Mouse (Mus musculus): ENCODE measurements around the gene Mapk11.
A peak's percentile ranks its signal among the peaks of the same experiment; 100 is the strongest.

Mapk11 gene

GRCm38 (mm10) chr15:89149271-89150040 lies at the start of gene Mapk11:
TSS of gene Mapk11 (minus strand) at chr15:89149628.
- DNase-seq (ENCODE audit: low read depth, low spot score) = no peak

GRCm38 (mm10) chr15:89197056-89197455 lies 47.6 kb upstream of the Mapk11 start:
- DNase-seq (ENCODE audit: low read depth, low spot score) = no peak

GRCm38 (mm10) chr15:89196313-89196706 lies 46.9 kb upstream of the Mapk11 start, which contains the start of gene Dennd6b:
TSS of gene Dennd6b (minus strand) at chr15:89196496.
- peak; percentile 95 for DNase-seq (ENCODE audit: low read depth, low spot score)

- peak; percentile 85 for DNase-seq (ENCODE audit: low read depth, low spot score)
These were observed 46.4 kb upstream of the Mapk11 start for GRCm38 (mm10) chr15:89195690-89196312.

- DNase-seq (ENCODE audit: low read depth, low spot score) = no peak
These were observed 45.8 kb upstream of the Mapk11 start for GRCm38 (mm10) chr15:89195261-89195681.

- no peak for DNase-seq (ENCODE audit: low read depth, low spot score)
These were observed 35.5 kb upstream of the Mapk11 start for GRCm38 (mm10) chr15:89184937-89185227.

GRCm38 (mm10) chr15:89184141-89184936 lies 34.9 kb upstream of the Mapk11 start:
- no peak for DNase-seq (ENCODE audit: low read depth, low spot score)

GRCm38 (mm10) chr15:89182842-89183241 lies 33.4 kb upstream of the Mapk11 start:
- no peak for DNase-seq (ENCODE audit: low read depth, low spot score)

- DNase-seq (ENCODE audit: low read depth, low spot score) = no peak
These were observed 32.9 kb upstream of the Mapk11 start for GRCm38 (mm10) chr15:89182328-89182741.

GRCm38 (mm10) chr15:89181561-89182270 lies 32.3 kb upstream of the Mapk11 start:
- DNase-seq (ENCODE audit: low read depth, low spot score) = no peak

GRCm38 (mm10) chr15:89180571-89181229 lies 31.3 kb upstream of the Mapk11 start, which contains the start of gene Plxnb2:
TSS of gene Plxnb2 (minus strand) at chr15:89180788.
- DNase-seq (ENCODE audit: low read depth, low spot score) = peak; percentile 58

GRCm38 (mm10) chr15:89180081-89180541 lies 30.7 kb upstream of the Mapk11 start:
- no peak for DNase-seq (ENCODE audit: low read depth, low spot score)

GRCm38 (mm10) chr15:89179630-89179964 lies 30.2 kb upstream of the Mapk11 start:
- DNase-seq (ENCODE audit: low read depth, low spot score) = no peak

GRCm38 (mm10) chr15:89178954-89179629 lies 29.7 kb upstream of the Mapk11 start:
- DNase-seq (ENCODE audit: low read depth, low spot score) = peak; percentile 39

- no peak for DNase-seq (ENCODE audit: low read depth, low spot score)
These were observed 28.9 kb upstream of the Mapk11 start for GRCm38 (mm10) chr15:89178260-89178860.

- DNase-seq (ENCODE audit: low read depth, low spot score) = peak; percentile 44
These were observed 28.3 kb upstream of the Mapk11 start for GRCm38 (mm10) chr15:89177576-89178259.

- peak; percentile 43 for DNase-seq (ENCODE audit: low read depth, low spot score)
These were observed 27.7 kb upstream of the Mapk11 start for GRCm38 (mm10) chr15:89177121-89177520.

GRCm38 (mm10) chr15:89175411-89176155 lies 26.2 kb upstream of the Mapk11 start:
- DNase-seq (ENCODE audit: low read depth, low spot score) = no peak

GRCm38 (mm10) chr15:89174889-89175339 lies 25.5 kb upstream of the Mapk11 start:
- no peak for DNase-seq (ENCODE audit: low read depth, low spot score)

Data from skeletal muscle tissue, adult 2 months (tissue).